Mouse (Mus musculus) testis, postnatal 10 days (tissue): ENCODE data around the gene Dtd1.
"Not testable (repeated sequence)": the region's sequence is repeated elsewhere in the genome, so short reads cannot be mapped to it uniquely, and the experiment has no call there.

ENCODE experiments used
- DNase-seq: peaks from one replicate; pipeline ENCODE4 v3.0.0; 2021; ENCODE audit warnings: low spot score

Dtd1 gene

GRCm38 (mm10) chr2:144599831-144600687, at the start of gene Dtd1:
Gene Dtd1, plus strand, starts transcription at chr2:144599897.
- peak; percentile 93 for DNase-seq

GRCm38 (mm10) chr2:144550529-144550928, 49.2 kb upstream of the Dtd1 start, which contains the start of gene Rbbp9:
Gene Rbbp9, minus strand, starts transcription at chr2:144550869.
- DNase-seq, result peak; percentile 63

GRCm38 (mm10) chr2:144553905-144554304, 45.8 kb upstream of the Dtd1 start:
- DNase-seq, result no peak

GRCm38 (mm10) chr2:144555286-144555819, 44.3 kb upstream of the Dtd1 start:
- DNase-seq, result no peak

GRCm38 (mm10) chr2:144555820-144556552, 43.7 kb upstream of the Dtd1 start, which contains the start of gene Sec23b:
Gene Sec23b, plus strand, starts transcription at chr2:144556229.
- peak; percentile 94 for DNase-seq

- DNase-seq, result no peak
Observed at GRCm38 (mm10) chr2:144588723-144589122, 11.0 kb upstream of the Dtd1 start.

GRCm38 (mm10) chr2:144593036-144593435, 6.7 kb upstream of the Dtd1 start:
- not testable (repeated sequence) for DNase-seq

- peak; percentile 80 for DNase-seq
Observed at GRCm38 (mm10) chr2:144593951-144594651, 5.6 kb upstream of the Dtd1 start, which contains the start of gene Smim26. Gene Smim26, plus strand, starts transcription at chr2:144594054.

GRCm38 (mm10) chr2:144598006-144598405, 1.7 kb upstream of the Dtd1 start:
- no peak for DNase-seq

GRCm38 (mm10) chr2:144601576-144601975, 1.9 kb downstream of the Dtd1 start:
- DNase-seq, result peak; percentile 28

GRCm38 (mm10) chr2:144613956-144614355, 14.3 kb downstream of the Dtd1 start:
- no peak for DNase-seq

GRCm38 (mm10) chr2:144617074-144617874, 17.6 kb downstream of the Dtd1 start:
- peak; percentile 35 for DNase-seq

- DNase-seq, result peak; percentile 42
Observed at GRCm38 (mm10) chr2:144621491-144621890, 21.8 kb downstream of the Dtd1 start.

GRCm38 (mm10) chr2:144633551-144633950, 33.9 kb downstream of the Dtd1 start:
- DNase-seq, result peak; percentile 29

GRCm38 (mm10) chr2:144634231-144634630, 34.5 kb downstream of the Dtd1 start:
- DNase-seq, result peak; percentile 50

GRCm38 (mm10) chr2:144634729-144635128, 35.0 kb downstream of the Dtd1 start:
- DNase-seq, result peak; percentile 6

GRCm38 (mm10) chr2:144635644-144636320, 36.1 kb downstream of the Dtd1 start:
- DNase-seq, result peak; percentile 74

- no peak for DNase-seq
Observed at GRCm38 (mm10) chr2:144637204-144637603, 37.5 kb downstream of the Dtd1 start.

GRCm38 (mm10) chr2:144637671-144638395, 38.1 kb downstream of the Dtd1 start:
- DNase-seq, result no peak

GRCm38 (mm10) chr2:144638719-144639118, 39.0 kb downstream of the Dtd1 start:
- DNase-seq, result peak; percentile 57
